Mouse (Mus musculus): ENCODE results near the gene Numbl.

- TF ChIP-seq EP300 (IDR thresholded peaks at IDR 0.05; ENCODE audit: low read depth) (no peak), CTCF (IDR thresholded peaks at IDR 0.05; ENCODE audit: low read depth) (no peak)
Measured at GRCm38 (mm10) chr7:27281717-27282116, 23.5 kb downstream of the Numbl start.

Data from heart, postnatal 0 days (tissue).